Mouse (Mus musculus) left cerebral cortex, adult 9 months (tissue): ENCODE measurements around the gene Tas2r114.

Experiments
- DNase-seq, 2 experiments: peaks; one replicate each; pipeline ENCODE4 v3.0.0; 2022; ENCODE audit warnings: low spot score in 2 of 2

Tas2r114 gene

GRCm38 (mm10) chr6:131689963-131690362, at the start of gene Tas2r114:
Gene Tas2r114 (minus strand): TSS chr6:131690063.
- no peak for DNase-seq

- no peak for DNase-seq
Observed at GRCm38 (mm10) chr6:131712803-131713202, 22.9 kb upstream of the Tas2r114 start.

- DNase-seq: no peak
Observed at GRCm38 (mm10) chr6:131687395-131687794, 2.5 kb downstream of the Tas2r114 start, which contains the start of gene Tas2r105. Gene Tas2r105 (minus strand): TSS chr6:131687495.

- DNase-seq: no peak
Observed at GRCm38 (mm10) chr6:131685644-131686043, 4.2 kb downstream of the Tas2r114 start, which contains the start of gene Tas2r104. Gene Tas2r104 (minus strand): TSS chr6:131685744.

- DNase-seq: no peak
Observed at GRCm38 (mm10) chr6:131678786-131679185, 11.1 kb downstream of the Tas2r114 start, which contains the start of gene Tas2r106. Gene Tas2r106 (minus strand): TSS chr6:131678886.

- DNase-seq: no peak
Observed at GRCm38 (mm10) chr6:131660049-131660448, 29.8 kb downstream of the Tas2r114 start, which contains the start of gene Tas2r107. Gene Tas2r107 (minus strand): TSS chr6:131660149.
